Mouse (Mus musculus): ENCODE data around the gene March2.

March2 gene

GRCm38 (mm10) chr17:33717246-33717645 lies 1.2 kb downstream of the March2 start:
- no peak for DNase-seq

- no peak for DNase-seq
Observed at GRCm38 (mm10) chr17:33714779-33715178, 3.7 kb downstream of the March2 start.

GRCm38 (mm10) chr17:33713271-33713670 lies 5.2 kb downstream of the March2 start:
- DNase-seq: no peak

- no peak for DNase-seq
Observed at GRCm38 (mm10) chr17:33709834-33710233, 8.6 kb downstream of the March2 start.

GRCm38 (mm10) chr17:33703091-33703490 lies 15.4 kb downstream of the March2 start:
- no peak for DNase-seq

- DNase-seq: no peak
Observed at GRCm38 (mm10) chr17:33702178-33702577, 16.3 kb downstream of the March2 start.

- DNase-seq: no peak
Observed at GRCm38 (mm10) chr17:33695471-33695870, 23.0 kb downstream of the March2 start.

- DNase-seq: no peak
Observed at GRCm38 (mm10) chr17:33686760-33687159, 31.7 kb downstream of the March2 start, which contains the start of gene Hnrnpm. Gene Hnrnpm, minus strand, starts transcription at chr17:33686860.

- DNase-seq: peak; percentile 97 to 99
Observed at GRCm38 (mm10) chr17:33685249-33685653, 33.2 kb downstream of the March2 start.

GRCm38 (mm10) chr17:33684671-33685231 lies 33.7 kb downstream of the March2 start:
- DNase-seq: peak in 1 of 2 experiments; percentile 76

- DNase-seq: no peak
Observed at GRCm38 (mm10) chr17:33681767-33682166, 36.7 kb downstream of the March2 start.

- DNase-seq: no peak
Observed at GRCm38 (mm10) chr17:33678771-33679170, 39.7 kb downstream of the March2 start.

- no peak for DNase-seq
Observed at GRCm38 (mm10) chr17:33676086-33676485, 42.4 kb downstream of the March2 start.

- peak in 1 of 2 experiments; percentile 24 for DNase-seq
Observed at GRCm38 (mm10) chr17:33675452-33675851, 43.0 kb downstream of the March2 start.

- no peak for DNase-seq
Observed at GRCm38 (mm10) chr17:33673837-33674236, 44.6 kb downstream of the March2 start.

GRCm38 (mm10) chr17:33669681-33670080 lies 48.8 kb downstream of the March2 start:
- DNase-seq: no peak

- no peak for DNase-seq
Observed at GRCm38 (mm10) chr17:33666813-33667212, 51.7 kb downstream of the March2 start.

- no peak for DNase-seq
Observed at GRCm38 (mm10) chr17:33649781-33650475, 68.5 kb downstream of the March2 start.

- DNase-seq: no peak
Observed at GRCm38 (mm10) chr17:33645073-33645472, 73.4 kb downstream of the March2 start.

GRCm38 (mm10) chr17:33644068-33644467 lies 74.4 kb downstream of the March2 start:
- no peak for DNase-seq

GRCm38 (mm10) chr17:33639743-33640142 lies 78.7 kb downstream of the March2 start:
- no peak for DNase-seq

- no peak for DNase-seq
Observed at GRCm38 (mm10) chr17:33637516-33638276, 80.8 kb downstream of the March2 start, which contains the start of gene Pram1. Gene Pram1, plus strand, starts transcription at chr17:33638056.

- no peak for DNase-seq
Observed at GRCm38 (mm10) chr17:33637038-33637437, 81.4 kb downstream of the March2 start.
